Mouse (Mus musculus) hindbrain, embryonic 12.5 days (tissue): ENCODE measurements around the gene Psmb11. TPM values are rescaled to one million over a fixed set of nuclear protein-coding genes. Genes with fewer than 3 reads are reported as not detected.

Source experiments
- ATAC-seq: fragments of 200-750 bp; cut with Nextera tagmentation; 2 replicates; pipeline ENCODE4 v1.8.0; 2017; ENCODE audit warnings: moderate TSS enrichment; ENCODE audit not compliant: low FRiP score
- H3K27ac ChIP-seq: fragments of 300-500 bp; sonication (generic); 2 replicates; pipeline ENCODE4 v1.5.1; 2016; ENCODE audit warnings: mild to moderate bottlenecking
- H3K27me3 ChIP-seq: fragments of 300-500 bp; sonication (generic); 2 replicates; pipeline ENCODE4 v1.6.1; 2016; ENCODE audit warnings: mild to moderate bottlenecking
- H3K36me3 ChIP-seq: fragments of 300-500 bp; sonication (generic); 2 replicates; pipeline ENCODE4 v1.6.1; 2016; ENCODE audit warnings: mild to moderate bottlenecking
- H3K4me1 ChIP-seq: fragments of 300-500 bp; sonication (generic); 2 replicates; pipeline ENCODE4 v1.6.1; 2016
- H3K4me2 ChIP-seq: fragments of 300-500 bp; sonication (generic); replicated peaks from 2 replicates; pipeline ENCODE4 v1.6.1; 2016; ENCODE audit warnings: mild to moderate bottlenecking
- H3K4me3 ChIP-seq: fragments of 300-500 bp; sonication (generic); 2 replicates; pipeline ENCODE4 v1.5.1; 2016; ENCODE audit warnings: mild to moderate bottlenecking
- H3K9ac ChIP-seq: fragments of 300-500 bp; sonication (generic); 2 replicates; pipeline ENCODE4 v1.6.1; 2016; ENCODE audit warnings: mild to moderate bottlenecking, moderate library complexity
- H3K9me3 ChIP-seq: fragments of 300-500 bp; sonication (generic); replicated peaks from 2 replicates; pipeline ENCODE4 v1.6.1; 2016; ENCODE audit warnings: mild to moderate bottlenecking
- WGBS: fragments of 180-500 bp; shearing (Covaris S2); methylation state at CpG from one replicate; pipeline ENCODE4 v1.1.7; 2016; 5-methylcytosine and 5-hydroxymethylcytosine counted together
- microRNA counts: library from miRNA; unstranded; fragments of <30 nt; microRNA quantifications from one replicate; lab custom pipeline; 2017
- microRNA-seq: library from miRNA; unstranded; fragments of <30 nt; microRNA quantifications from one replicate; pipeline ENCODE4, GENCODE M21; 2017
- polyA plus RNA-seq: library from polyadenylated mRNA; unstranded; fragments of >200 nt; fragmentation: Nextera tagmentation; extraction: Ambion mirVana; gene quantifications from 2 replicates; pipeline ENCODE4 v1.2.1, GENCODE M21; 2016

The Psmb11 gene
- polyA plus RNA-seq, 1 experiment from 2014 or later = not detected

DNA sequence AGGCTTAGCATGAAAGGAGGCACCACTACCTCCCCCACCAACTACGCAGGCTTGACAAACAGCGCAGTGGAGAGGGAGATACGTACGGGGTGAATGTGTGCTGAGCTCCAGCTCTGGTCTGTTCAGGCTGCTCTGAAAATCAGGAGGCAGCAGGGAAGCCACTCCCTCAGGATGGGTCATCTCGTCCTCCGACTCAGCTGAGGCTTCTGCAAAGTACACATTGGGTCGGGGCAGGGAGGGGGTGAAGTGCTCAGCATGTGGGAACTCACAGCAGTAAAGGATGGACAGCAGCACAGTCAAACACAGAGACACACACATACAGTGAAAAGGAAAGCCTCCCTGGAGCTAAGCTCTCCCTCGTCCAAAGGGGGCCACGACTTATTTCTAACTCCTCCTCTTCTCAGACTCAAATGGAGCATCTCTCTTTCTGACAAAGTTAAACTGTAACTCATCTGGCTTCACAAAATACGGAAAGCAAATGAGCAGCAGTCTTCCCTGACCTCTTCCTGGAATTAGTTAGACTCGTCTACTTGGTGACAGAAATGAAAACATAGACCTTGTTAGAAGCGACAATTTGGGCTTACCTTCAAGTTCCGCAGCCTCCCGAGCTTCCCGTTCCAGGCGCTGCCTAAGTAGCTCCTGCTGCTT, 57.5 kb downstream of the Psmb11 start:
- Histone ChIP-seq H3K4me1 (no peaks in the 10 kb centered on the region), H3K4me3 (no peak overlapping the region), H3K9me3 (no peaks in the 10 kb centered on the region), H3K27ac (no peak overlapping the region), H3K36me3 (peaks cover 53% of the 10 kb centered on the region), H3K27me3 (no peaks in the 10 kb centered on the region), H3K4me2 (no peak overlapping the region), H3K9ac (no peak overlapping the region)
- no peak for ATAC-seq
- WGBS = 84% methylated on average over 16 of the region's 16 CpGs

MicroRNA genes within 50 kb of the gene (microRNA counts, 519-probe panel; counts per million panel counts)
- 470 counts per million, percentile 58 among the panel's probes with 10 or more counts for microRNA mmu-miR-686 (lab: Ali Mortazavi, UCI)

Small RNA genes lying within 50 kb of the gene (microRNA-seq; reads per million reads assigned to microRNA genes)
- gene Mir686 (not detected), gene Mir6948 (1.1 reads per million)

Other genes starting within 250 kb of the Psmb11 start
- gene Slc7a7, start 203.7 kb upstream of the Psmb11 start, polyA plus RNA-seq = 5.1 and 5.2 TPM in 2 replicates
- gene Mrpl52, start 194.5 kb upstream of the Psmb11 start, polyA plus RNA-seq = 239 and 255 TPM in 2 replicates
- 113 and 117 TPM in 2 replicates for gene Mmp14, start 189.8 kb upstream of the Psmb11 start, polyA plus RNA-seq
- gene Lrp10, start 157.3 kb upstream of the Psmb11 start, polyA plus RNA-seq = 34.7 and 36.0 TPM in 2 replicates
- gene Rem2, start 145.3 kb upstream of the Psmb11 start, polyA plus RNA-seq = 39.3 and 46.1 TPM in 2 replicates
- gene Prmt5, start 103.9 kb upstream of the Psmb11 start, polyA plus RNA-seq = 98.8 and 99.3 TPM in 2 replicates
- 32.4 and 37.2 TPM in 2 replicates for gene Haus4, start 66.8 kb upstream of the Psmb11 start, polyA plus RNA-seq
- gene Ajuba, start 43.9 kb upstream of the Psmb11 start, polyA plus RNA-seq = 37.9 and 40.9 TPM in 2 replicates
- gene 4931414P19Rik, start 15.4 kb upstream of the Psmb11 start, polyA plus RNA-seq = 8.2 and 9.1 TPM in 2 replicates
- gene Psmb5, start 3.4 kb upstream of the Psmb11 start, polyA plus RNA-seq = 354 and 376 TPM in 2 replicates
- not detected in 2 replicates for gene Gm17606, start 19.5 kb downstream of the Psmb11 start, polyA plus RNA-seq
- 10.3 and 10.9 TPM in 2 replicates for gene Cdh24, start 19.9 kb downstream of the Psmb11 start, polyA plus RNA-seq
- gene 1700123O20Rik, start 64.8 kb downstream of the Psmb11 start, polyA plus RNA-seq = 83.3 and 86.4 TPM in 2 replicates
- gene Acin1, start 65.5 kb downstream of the Psmb11 start, polyA plus RNA-seq = 158 and 168 TPM in 2 replicates
- 0.16 and 0.21 TPM in 2 replicates for gene Gm29776, start 77.4 kb downstream of the Psmb11 start, polyA plus RNA-seq
- gene Cebpe, start 90.7 kb downstream of the Psmb11 start, polyA plus RNA-seq = 0.31 TPM in 1 of 2 replicates, not detected in the other
- gene Slc7a8, start 160.5 kb downstream of the Psmb11 start, polyA plus RNA-seq = 3.9 and 5.7 TPM in 2 replicates
- not detected in 2 replicates for gene Rnf212b, start 192.7 kb downstream of the Psmb11 start, polyA plus RNA-seq
- gene Homez, start 249.5 kb downstream of the Psmb11 start, polyA plus RNA-seq = 11.0 and 14.0 TPM in 2 replicates